Mouse (Mus musculus) E14TG2a.4 (cell line): ENCODE measurements around the gene BC028528.

ENCODE experiments used
- CTCF ChIP-seq: conservative IDR thresholded peaks from 2 replicates; pipeline ENCODE4 v1.5.1; 2014; ENCODE audit warnings: low read length
- NANOG ChIP-seq: IDR thresholded peaks from 2 replicates; pipeline ENCODE4 v1.6.1; 2014; ENCODE audit warnings: borderline replicate concordance, low read length, mixed read lengths
- POU5F1 ChIP-seq: IDR thresholded peaks from 2 replicates; pipeline ENCODE4 v1.6.1; 2014; ENCODE audit warnings: low read length, borderline replicate concordance

- no peak for TF ChIP-seq CTCF
- TF ChIP-seq NANOG = no peak
- no peak for TF ChIP-seq POU5F1
These were observed 28.2 kb downstream of the BC028528 start for GRCm38 (mm10) chr3:95863578-95863977.
